Mouse (Mus musculus): ENCODE measurements around the gene Lingo1. TPM values are rescaled to one million over a fixed set of nuclear protein-coding genes. Genes with fewer than 3 reads are reported as not detected.
A peak's percentile ranks its signal among the peaks of the same experiment; 100 is the strongest.

Gene Lingo1
- polyA plus RNA-seq, 1 experiment from 2014 or later, result 10.9 TPM

- Histone ChIP-seq H3K4me2 (no peak overlapping the region), H3K36me3 (ENCODE audit: poor library complexity, severe bottlenecking) (no peaks in the 10 kb centered on the region), H3K27ac (peak overlapping the region; percentile 48), H3K9ac (no peak overlapping the region), H3K27me3 (0 out of 2 replicates have a peak, but pooled peaks cover 6% of the 10 kb centered on the region), H3K9me3 (replicated peaks) (no peaks in the 10 kb centered on the region), H3K4me1 (peaks cover 33% of the 10 kb centered on the region), H3K4me3 (no peak overlapping the region)
- WGBS, result 83% methylated on average over 6 of the region's 6 CpGs
- ATAC-seq, result peak; percentile 65; the same call in 1 of the 2 replicates
Observed at GRCm38 (mm10) chr9:56657996-56658398, 138.3 kb downstream of the Lingo1 start.

GRCm38 (mm10) chr9:56656766-56657542, 139.3 kb downstream of the Lingo1 start:
- Histone ChIP-seq H3K4me3 (no peak overlapping the region), H3K4me2 (0 out of 2 replicates have a peak overlapping the region, but pooled peaks have one; percentile 2), H3K4me1 (peaks cover 41% of the 10 kb centered on the region), H3K27ac (peak overlapping the region; percentile 5), H3K27me3 (0 out of 2 replicates have a peak, but pooled peaks cover 6% of the 10 kb centered on the region), H3K9me3 (replicated peaks) (no peaks in the 10 kb centered on the region), H3K9ac (no peak overlapping the region), H3K36me3 (ENCODE audit: poor library complexity, severe bottlenecking) (no peaks in the 10 kb centered on the region)
- WGBS, result 69% methylated on average over 16 of the region's 16 CpGs
- peak; percentile 44; the same call in 1 of the 2 replicates for ATAC-seq

GRCm38 (mm10) chr9:56655167-56655566, 141.1 kb downstream of the Lingo1 start:
- H3K9me3 ChIP-seq (replicated peaks), result no peaks in the 10 kb centered on the region
- 39% methylated on average over 6 of the region's 6 CpGs for WGBS
- H3K4me2 ChIP-seq, result no peak overlapping the region
- H3K9ac ChIP-seq, result no peak overlapping the region
- no peaks in the 10 kb centered on the region for H3K36me3 ChIP-seq (ENCODE audit: poor library complexity, severe bottlenecking)
- H3K4me1 ChIP-seq, result peaks cover 42% of the 10 kb centered on the region
- H3K27me3 ChIP-seq, result 0 out of 2 replicates have a peak, but pooled peaks cover 10% of the 10 kb centered on the region
- ATAC-seq, result no peak
- H3K4me3 ChIP-seq, result no peak overlapping the region
- H3K27ac ChIP-seq, result no peak overlapping the region

- no peak for ATAC-seq
- Histone ChIP-seq H3K4me1 (peaks cover 36% of the 10 kb centered on the region), H3K27me3 (peaks cover 25% of the 10 kb centered on the region), H3K4me2 (no peak overlapping the region), H3K27ac (no peak overlapping the region), H3K36me3 (ENCODE audit: poor library complexity, severe bottlenecking) (no peaks in the 10 kb centered on the region), H3K4me3 (no peak overlapping the region), H3K9me3 (replicated peaks) (no peaks in the 10 kb centered on the region), H3K9ac (no peak overlapping the region)
- WGBS, result 53% methylated on average over 7 of the region's 7 CpGs
Observed at GRCm38 (mm10) chr9:56652551-56652950, 143.7 kb downstream of the Lingo1 start.

- Histone ChIP-seq H3K36me3 (ENCODE audit: poor library complexity, severe bottlenecking) (no peaks in the 10 kb centered on the region), H3K9me3 (replicated peaks) (no peaks in the 10 kb centered on the region), H3K27ac (no peak overlapping the region), H3K4me1 (peaks cover 27% of the 10 kb centered on the region), H3K4me3 (no peak overlapping the region), H3K4me2 (no peak overlapping the region), H3K27me3 (peaks cover 35% of the 10 kb centered on the region), H3K9ac (no peak overlapping the region)
- 24% methylated on average over 2 of the region's 2 CpGs for WGBS
- no peak for ATAC-seq
Observed at GRCm38 (mm10) chr9:56651586-56651985, 144.7 kb downstream of the Lingo1 start.

GRCm38 (mm10) chr9:56646227-56647025, 149.8 kb downstream of the Lingo1 start:
- ATAC-seq, result no peak
- H3K36me3 ChIP-seq (ENCODE audit: poor library complexity, severe bottlenecking), result no peaks in the 10 kb centered on the region
- no peak overlapping the region for H3K27ac ChIP-seq
- no peak overlapping the region for H3K4me3 ChIP-seq
- H3K27me3 ChIP-seq, result peaks cover 75% of the 10 kb centered on the region
- no peak overlapping the region for H3K4me2 ChIP-seq
- H3K9ac ChIP-seq, result no peak overlapping the region
- no peaks in the 10 kb centered on the region for H3K9me3 ChIP-seq (replicated peaks)
- H3K4me1 ChIP-seq, result peaks cover 22% of the 10 kb centered on the region
- WGBS, result 93% methylated on average over 15 of the region's 15 CpGs

GRCm38 (mm10) chr9:56643474-56643873, 152.8 kb downstream of the Lingo1 start:
- peaks cover 86% of the 10 kb centered on the region for H3K27me3 ChIP-seq
- no peaks in the 10 kb centered on the region for H3K9me3 ChIP-seq (replicated peaks)
- H3K27ac ChIP-seq, result no peak overlapping the region
- H3K36me3 ChIP-seq (ENCODE audit: poor library complexity, severe bottlenecking), result no peaks in the 10 kb centered on the region
- no peak overlapping the region for H3K4me3 ChIP-seq
- ATAC-seq, result peak; percentile 76
- peaks cover 29% of the 10 kb centered on the region for H3K4me1 ChIP-seq
- 25% methylated on average over 5 of the region's 5 CpGs for WGBS
- H3K4me2 ChIP-seq, result no peak overlapping the region
- no peak overlapping the region for H3K9ac ChIP-seq

- 51% methylated on average over 8 of the region's 8 CpGs for WGBS
- peaks cover 50% of the 10 kb centered on the region for H3K4me1 ChIP-seq
- ATAC-seq, result no peak
- no peak overlapping the region for H3K9ac ChIP-seq
- H3K27ac ChIP-seq, result no peak overlapping the region
- H3K4me2 ChIP-seq, result no peak overlapping the region
- no peak overlapping the region for H3K4me3 ChIP-seq
- H3K9me3 ChIP-seq (replicated peaks), result no peaks in the 10 kb centered on the region
- peaks cover 92% of the 10 kb centered on the region for H3K27me3 ChIP-seq
- H3K36me3 ChIP-seq (ENCODE audit: poor library complexity, severe bottlenecking), result no peaks in the 10 kb centered on the region
Observed at GRCm38 (mm10) chr9:56638226-56638905, 157.9 kb downstream of the Lingo1 start.

- Histone ChIP-seq H3K9me3 (replicated peaks) (no peaks in the 10 kb centered on the region), H3K27me3 (peaks cover 94% of the 10 kb centered on the region), H3K4me3 (no peak overlapping the region), H3K36me3 (ENCODE audit: poor library complexity, severe bottlenecking) (no peaks in the 10 kb centered on the region), H3K4me1 (peaks cover 41% of the 10 kb centered on the region), H3K9ac (no peak overlapping the region), H3K4me2 (peak overlapping the region; percentile 35), H3K27ac (no peak overlapping the region)
- 2% methylated on average over 21 of the region's 29 CpGs for WGBS
- ATAC-seq, result no peak
Observed at GRCm38 (mm10) chr9:56637403-56637857, 158.8 kb downstream of the Lingo1 start.

- no peak overlapping the region for H3K4me3 ChIP-seq
- H3K4me2 ChIP-seq, result peak overlapping the region; percentile 35; the same call in 1 of the 2 replicates
- WGBS, result 50% methylated on average over 11 of the region's 11 CpGs
- peaks cover 94% of the 10 kb centered on the region for H3K27me3 ChIP-seq
- H3K9me3 ChIP-seq (replicated peaks), result no peaks in the 10 kb centered on the region
- H3K4me1 ChIP-seq, result peaks cover 40% of the 10 kb centered on the region
- H3K9ac ChIP-seq, result no peak overlapping the region
- no peak overlapping the region for H3K27ac ChIP-seq
- no peak for ATAC-seq
- H3K36me3 ChIP-seq (ENCODE audit: poor library complexity, severe bottlenecking), result no peaks in the 10 kb centered on the region
Observed at GRCm38 (mm10) chr9:56636766-56637402, 159.4 kb downstream of the Lingo1 start.

GRCm38 (mm10) chr9:56636214-56636613, 160.1 kb downstream of the Lingo1 start:
- H3K4me3 ChIP-seq, result peak overlapping the region; percentile 66
- no peaks in the 10 kb centered on the region for H3K36me3 ChIP-seq (ENCODE audit: poor library complexity, severe bottlenecking)
- 0% methylated on average over 10 of the region's 10 CpGs for WGBS
- peaks cover 40% of the 10 kb centered on the region for H3K4me1 ChIP-seq
- no peaks in the 10 kb centered on the region for H3K9me3 ChIP-seq (replicated peaks)
- peak overlapping the region; percentile 95 for H3K4me2 ChIP-seq
- peak overlapping the region; percentile 81 for H3K9ac ChIP-seq
- no peak overlapping the region for H3K27ac ChIP-seq
- peaks cover 92% of the 10 kb centered on the region for H3K27me3 ChIP-seq
- peak; percentile 41 for ATAC-seq

Data from forebrain, embryonic 13.5 days (tissue).